Mouse (Mus musculus): ENCODE measurements at regions not wholly inside any gene's neighbourhood (a gene's known extent, or its start where the extent isn't known, plus 50 kb on each side); places are given as distances from the start of the nearest gene placed in this dataset.

DNA sequence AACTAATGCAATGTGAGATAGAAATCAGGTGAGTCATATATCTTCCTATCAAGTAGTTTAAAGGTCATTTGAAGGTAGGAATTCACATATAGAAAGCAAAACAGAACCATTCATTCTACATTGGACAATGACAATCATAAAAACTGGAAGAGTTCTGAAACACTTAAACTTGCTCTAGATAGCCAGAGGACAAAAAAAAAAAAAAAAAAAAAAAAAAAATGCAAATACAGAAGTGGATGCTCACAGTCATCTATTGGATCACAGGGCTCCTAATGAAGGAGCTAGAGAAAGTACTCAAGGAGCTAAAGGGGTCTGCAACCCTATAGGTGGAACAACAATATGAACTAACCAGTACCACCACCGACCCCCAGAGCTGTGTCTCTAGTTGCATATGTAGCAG, 1652.6 kb downstream of the Diaph2 start:
- TF ChIP-seq POLR2A (IDR thresholded peaks at IDR 0.05; ENCODE audit: borderline replicate concordance, extremely low read depth, insufficient read depth, insufficient read length, poor library complexity, severe bottlenecking), result no peak
- TF ChIP-seq CTCF (IDR thresholded peaks at IDR 0.05; ENCODE audit: borderline replicate concordance, extremely low read depth, insufficient read depth, insufficient read length), result no peak
